Mouse (Mus musculus) hindbrain, embryonic 14.5 days (tissue): Measurements from ENCODE around the gene Ect2. TPM values are rescaled to one million over a fixed set of nuclear protein-coding genes. Genes with fewer than 3 reads are reported as not detected.

ENCODE experiments used
- ATAC-seq: fragments of 200-750 bp; cut with Nextera tagmentation; 2 replicates; pipeline ENCODE4 v1.8.0; 2017; ENCODE audit warnings: moderate number of reproducible peaks, mild to moderate bottlenecking, moderate TSS enrichment, moderate library complexity; ENCODE audit not compliant: low FRiP score
- DNase-seq: peaks from one replicate; pipeline ENCODE4 v3.0.0-alpha.2; 2015; ENCODE audit warnings: low spot score
- H3K27ac ChIP-seq: fragments of 300-500 bp; sonication (generic); 2 replicates; pipeline ENCODE4 v1.5.1; 2014; ENCODE audit warnings: mild to moderate bottlenecking, moderate library complexity
- H3K27me3 ChIP-seq: fragments of 300-500 bp; sonication (generic); 2 replicates; pipeline ENCODE4 v1.6.1; 2014; ENCODE audit warnings: mild to moderate bottlenecking, low read length, mixed read lengths; ENCODE audit not compliant: control insufficient read depth, insufficient read depth
- H3K36me3 ChIP-seq: fragments of 300-500 bp; sonication (generic); replicated peaks from 2 replicates; pipeline ENCODE4 v1.6.1; 2014; ENCODE audit not compliant: control insufficient read depth, insufficient read depth
- H3K4me1 ChIP-seq: fragments of 300-500 bp; sonication (generic); replicated peaks from 2 replicates; pipeline ENCODE4 v1.6.1; 2014; ENCODE audit warnings: antibody characterized with exemption, low read length, mixed read lengths; ENCODE audit not compliant: control insufficient read depth, insufficient read depth
- H3K4me2 ChIP-seq: fragments of 300-500 bp; sonication (generic); replicated peaks from 2 replicates; pipeline ENCODE4 v1.6.1; 2014; ENCODE audit warnings: mild to moderate bottlenecking, moderate library complexity
- H3K4me3 ChIP-seq: fragments of 300-500 bp; sonication (generic); replicated peaks from 2 replicates; pipeline ENCODE4 v1.5.1; 2014; ENCODE audit warnings: mild to moderate bottlenecking, low read length
- H3K9ac ChIP-seq: fragments of 300-500 bp; sonication (generic); 2 replicates; pipeline ENCODE4 v1.6.1; 2014
- H3K9me3 ChIP-seq: fragments of 300-500 bp; sonication (generic); 2 replicates; pipeline ENCODE4 v1.6.1; 2016; ENCODE audit warnings: low read length; ENCODE audit not compliant: control insufficient read depth
- WGBS: fragments of 180-500 bp; shearing (Covaris S2); extraction: QIAGEN DNeasy Blood & Tissue Kit; methylation state at CpG from one replicate; pipeline ENCODE4 v1.1.7; 2014; 5-methylcytosine and 5-hydroxymethylcytosine counted together
- polyA plus RNA-seq: library from polyadenylated mRNA; unstranded; fragments of >200 nt; fragmentation: Nextera tagmentation; extraction: Ambion mirVana; gene quantifications from 2 replicates; pipeline ENCODE4 v1.2.1, GENCODE M21; 2014

Ect2 gene
- polyA plus RNA-seq, 1 experiment from 2014 or later: 10.0 TPM

GRCm38 (mm10) chr3:27190865-27191264, 37.2 kb upstream of the Ect2 start:
- Histone ChIP-seq H3K36me3 (no peaks in the 10 kb centered on the region), H3K9me3 (no peaks in the 10 kb centered on the region), H3K4me3 (no peak overlapping the region), H3K9ac (no peak overlapping the region), H3K4me1 (peaks cover 4% of the 10 kb centered on the region; the same call in 1 of the 2 replicates), H3K4me2 (no peak overlapping the region), H3K27ac (no peak overlapping the region), H3K27me3 (no peaks in the 10 kb centered on the region)
- DNase-seq: no peak
- WGBS: 98% methylated on average over 4 of the region's 4 CpGs
- no peak for ATAC-seq

DNA sequence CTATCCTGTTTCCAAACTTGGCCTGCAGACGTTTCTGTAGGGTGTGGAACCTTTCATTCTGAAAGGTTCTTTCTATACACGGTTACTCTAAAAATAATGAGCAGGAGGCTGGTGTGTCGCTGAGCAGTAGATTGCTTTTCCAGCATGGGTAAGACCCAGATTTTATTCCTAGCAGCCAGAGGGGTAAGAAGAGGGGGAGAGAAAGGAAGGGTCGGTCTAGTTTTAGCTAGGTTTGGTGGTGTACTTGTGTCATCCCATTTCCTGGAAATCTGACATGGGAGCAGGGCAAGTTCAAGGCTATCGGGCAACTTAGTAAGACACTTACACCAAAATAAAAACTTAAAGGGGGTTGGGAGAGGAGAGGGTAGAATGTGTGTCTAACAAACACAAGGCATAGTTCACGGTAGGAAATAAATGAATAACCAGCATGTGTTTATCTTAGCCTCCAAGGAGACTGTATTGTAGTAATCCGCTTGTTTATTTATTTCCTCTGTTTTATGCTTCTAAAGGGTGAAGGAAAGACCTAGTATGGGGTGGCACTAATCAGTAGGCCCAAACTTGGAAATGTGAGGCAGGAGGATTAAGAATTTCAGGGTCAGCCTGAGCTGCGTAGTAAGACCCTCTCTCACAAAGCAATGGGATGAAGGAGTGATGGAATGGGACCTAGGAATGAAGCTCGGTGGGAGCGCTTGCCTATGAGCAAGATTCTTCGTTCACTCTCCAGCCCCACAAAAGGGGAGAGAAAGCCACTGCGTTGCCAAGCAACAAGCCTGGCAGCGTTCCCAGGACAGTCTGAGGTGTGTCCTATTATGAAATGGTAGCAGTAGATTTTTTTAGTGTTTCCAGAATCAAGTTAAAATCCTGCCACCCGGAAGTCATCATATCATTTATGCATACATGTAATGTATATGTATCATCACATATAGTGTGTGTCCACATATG, 35.9 kb upstream of the Ect2 start:
- Histone ChIP-seq H3K4me2 (no peak overlapping the region), H3K27me3 (no peaks in the 10 kb centered on the region), H3K4me3 (no peak overlapping the region), H3K36me3 (no peaks in the 10 kb centered on the region), H3K9ac (no peak overlapping the region), H3K27ac (no peak overlapping the region), H3K9me3 (no peaks in the 10 kb centered on the region), H3K4me1 (peaks cover 4% of the 10 kb centered on the region; the same call in 1 of the 2 replicates)
- ATAC-seq (no peak), DNase-seq (peak; percentile 65)
- WGBS: 58% methylated on average over 14 of the region's 14 CpGs

DNA sequence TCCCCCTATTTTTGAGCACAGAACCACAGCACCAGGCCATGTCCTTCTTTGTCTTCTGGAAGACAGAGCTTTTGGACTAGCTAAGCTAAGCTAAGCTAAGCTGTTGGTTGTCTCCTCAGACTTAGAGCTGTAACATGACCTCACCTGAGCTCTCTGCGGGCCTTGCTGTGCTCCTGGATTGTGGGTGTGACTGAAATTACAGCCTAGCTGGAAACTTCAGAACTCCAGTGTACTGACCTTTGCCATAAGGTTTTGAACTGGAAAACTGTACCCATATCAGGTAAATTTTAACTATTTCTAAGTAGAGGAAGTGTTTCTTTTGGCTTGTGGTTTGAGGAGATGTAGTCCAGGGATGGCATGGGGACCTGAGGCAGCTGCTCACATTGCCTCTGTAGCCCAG, 34.7 kb upstream of the Ect2 start:
- no peak overlapping the region for H3K27ac ChIP-seq
- no peak overlapping the region for H3K4me3 ChIP-seq
- peaks cover 4% of the 10 kb centered on the region; the same call in 1 of the 2 replicates for H3K4me1 ChIP-seq
- H3K27me3 ChIP-seq: no peaks in the 10 kb centered on the region
- H3K9me3 ChIP-seq: no peaks in the 10 kb centered on the region
- H3K36me3 ChIP-seq: no peaks in the 10 kb centered on the region
- DNase-seq (no peak), ATAC-seq (no peak)
- H3K9ac ChIP-seq: no peak overlapping the region
- 85% methylated on average over 1 of the region's 1 CpGs for WGBS
- H3K4me2 ChIP-seq: no peak overlapping the region

- 11% methylated on average over 19 of the region's 19 CpGs for WGBS
- Histone ChIP-seq H3K4me3 (peak overlapping the region; percentile 67), H3K4me2 (peak overlapping the region; percentile 88), H3K27ac (no peak overlapping the region), H3K27me3 (no peaks in the 10 kb centered on the region), H3K9ac (peak overlapping the region; percentile 60), H3K36me3 (no peaks in the 10 kb centered on the region), H3K9me3 (no peaks in the 10 kb centered on the region), H3K4me1 (no peaks in the 10 kb centered on the region; the same call in 1 of the 2 replicates)
- ATAC-seq (no peak), DNase-seq (no peak)
Observed at GRCm38 (mm10) chr3:27183601-27184175, 30.0 kb upstream of the Ect2 start.

DNA sequence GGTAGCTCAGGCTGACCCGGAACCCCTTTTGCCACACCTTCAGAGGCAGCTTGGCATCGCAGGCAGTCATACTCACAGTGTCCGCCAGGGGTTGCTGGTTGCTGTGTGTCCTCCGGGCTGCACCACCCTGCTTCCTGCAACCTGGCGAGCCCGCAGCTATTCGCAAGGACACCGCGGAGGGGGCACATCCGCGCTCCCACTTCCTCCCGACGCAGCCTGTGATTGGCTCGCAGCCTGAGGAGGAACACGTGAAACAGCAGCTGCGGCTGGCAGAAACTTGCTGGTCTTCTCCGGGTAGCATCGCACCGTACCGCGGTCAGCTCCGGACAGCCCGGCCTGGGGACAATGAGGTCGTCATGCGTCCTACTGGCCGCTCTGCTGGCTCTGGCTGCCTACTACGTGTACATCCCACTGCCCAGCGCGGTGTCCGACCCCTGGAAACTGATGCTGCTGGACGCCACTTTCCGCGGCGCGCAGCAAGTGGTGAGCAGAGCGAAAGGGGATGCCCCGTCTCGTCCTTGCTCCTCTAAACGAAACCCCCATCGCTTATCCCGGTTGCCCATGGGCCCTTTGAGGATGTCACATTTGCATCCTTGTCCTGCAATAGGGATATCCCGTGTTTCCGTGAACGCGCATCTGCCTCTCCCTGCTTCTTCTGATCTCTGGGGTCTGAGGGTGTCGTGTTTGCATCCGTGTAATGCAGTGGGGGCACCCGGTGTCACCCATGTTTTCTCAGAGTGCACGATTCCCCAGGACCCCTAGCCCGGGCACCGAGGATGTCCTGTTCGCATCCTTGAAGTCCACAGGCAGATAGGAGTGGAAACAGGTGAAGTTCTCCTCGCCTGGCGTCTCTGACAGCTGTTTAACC, 29.3 kb upstream of the Ect2 start, which contains the start of gene Nceh1:
Gene Nceh1, plus strand, starts transcription at position 233 of the 868 bp plus-strand sequence.
- Histone ChIP-seq H3K9ac (peak within 1 kb of the TSS; percentile 60), H3K4me2 (peak within 1 kb of the TSS; percentile 88), H3K9me3 (no peaks in the 10 kb centered on the region), H3K27ac (no peak within 1 kb of the TSS), H3K4me3 (peak within 1 kb of the TSS; percentile 67), H3K27me3 (no peaks in the 10 kb centered on the region), H3K4me1 (no peaks in the 10 kb centered on the region; the same call in 1 of the 2 replicates), H3K36me3 (no peaks in the 10 kb centered on the region)
- WGBS: under 1% methylated on average over 54 of the region's 54 CpGs
- ATAC-seq: peak; percentile 99
- DNase-seq: peak; percentile 92

DNA sequence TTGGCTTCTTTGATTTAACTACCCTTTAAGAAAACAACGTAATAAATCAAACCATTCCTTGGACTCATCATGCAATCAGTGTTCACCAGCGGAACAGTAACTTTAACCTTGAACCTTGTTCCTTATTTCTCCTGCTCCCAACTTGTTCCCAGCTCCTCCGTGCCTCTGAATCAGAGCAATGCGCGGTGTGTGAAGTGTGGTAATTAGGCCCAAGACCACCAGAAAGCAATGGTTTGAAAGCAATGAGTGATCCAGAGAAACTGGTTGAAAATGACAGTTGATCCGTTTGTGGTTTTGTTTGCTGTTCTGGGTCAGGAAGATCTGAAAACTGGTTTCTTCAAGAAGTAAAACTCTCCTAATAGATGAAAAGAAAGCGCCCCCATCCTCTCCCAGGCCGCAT, 26.0 kb upstream of the Ect2 start:
- no peaks in the 10 kb centered on the region for H3K9me3 ChIP-seq
- 84% methylated on average over 8 of the region's 8 CpGs for WGBS
- H3K27ac ChIP-seq: no peak overlapping the region
- no peak overlapping the region for H3K4me2 ChIP-seq
- H3K36me3 ChIP-seq: no peaks in the 10 kb centered on the region
- no peak overlapping the region for H3K4me3 ChIP-seq
- H3K4me1 ChIP-seq: no peaks in the 10 kb centered on the region; the same call in 1 of the 2 replicates
- DNase-seq (no peak), ATAC-seq (no peak)
- H3K9ac ChIP-seq: no peak overlapping the region
- H3K27me3 ChIP-seq: no peaks in the 10 kb centered on the region

DNA sequence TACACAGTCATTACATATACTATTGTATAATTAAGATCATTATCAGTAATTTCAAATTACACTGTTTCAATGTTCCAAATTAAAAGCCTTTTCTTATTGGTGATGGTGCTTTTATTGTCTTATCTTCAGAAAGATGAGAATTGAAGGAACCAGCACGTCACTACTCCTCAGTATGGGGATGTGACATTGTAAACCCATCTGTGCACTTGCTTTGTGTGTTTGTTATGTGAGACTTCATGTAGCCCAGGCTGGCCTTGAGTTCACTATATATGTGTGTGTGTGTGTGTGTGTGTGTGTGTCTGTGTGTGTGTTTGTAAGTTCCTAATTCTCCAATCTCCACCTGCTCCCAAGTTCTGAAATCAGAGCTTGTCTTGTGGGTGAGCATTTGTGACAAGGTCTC, 16.6 kb upstream of the Ect2 start:
- DNase-seq (no peak), ATAC-seq (no peak)
- Histone ChIP-seq H3K4me1 (no peaks in the 10 kb centered on the region), H3K27ac (no peak overlapping the region), H3K4me3 (no peak overlapping the region), H3K27me3 (no peaks in the 10 kb centered on the region), H3K36me3 (no peaks in the 10 kb centered on the region), H3K9me3 (no peaks in the 10 kb centered on the region), H3K4me2 (no peak overlapping the region), H3K9ac (no peak overlapping the region)
- 60% methylated on average over 1 of the region's 1 CpGs for WGBS

GRCm38 (mm10) chr3:27165481-27166065, 11.9 kb upstream of the Ect2 start:
- H3K4me1 ChIP-seq: no peaks in the 10 kb centered on the region
- ATAC-seq (no peak), DNase-seq (no peak)
- H3K36me3 ChIP-seq: no peaks in the 10 kb centered on the region
- no peak overlapping the region for H3K4me2 ChIP-seq
- no peaks in the 10 kb centered on the region for H3K27me3 ChIP-seq
- H3K27ac ChIP-seq: no peak overlapping the region
- no peaks in the 10 kb centered on the region for H3K9me3 ChIP-seq
- no peak overlapping the region for H3K4me3 ChIP-seq
- 86% methylated on average over 3 of the region's 3 CpGs for WGBS
- H3K9ac ChIP-seq: no peak overlapping the region
